Mouse (Mus musculus): ENCODE data around the gene Med12l. TPM values are rescaled to one million over a fixed set of nuclear protein-coding genes. Genes with fewer than 3 reads are reported as not detected.
A peak's percentile ranks its signal among the peaks of the same experiment; 100 is the strongest.

Gene Med12l
- polyA plus RNA-seq, 1 experiment from 2014 or later, result 4.5 TPM

- no peak for ATAC-seq
- 78% methylated on average over 5 of the region's 5 CpGs for WGBS
- Histone ChIP-seq H3K4me2 (ENCODE audit: low read length) (no peak overlapping the region), H3K4me1 (ENCODE audit: control insufficient read depth, insufficient read depth, low read length) (no peaks in the 10 kb centered on the region; the same call in 1 of the 2 replicates), H3K36me3 (ENCODE audit: control insufficient read depth, insufficient read depth, low read length) (no peaks in the 10 kb centered on the region), H3K4me3 (ENCODE audit: low read depth, low read length) (no peak overlapping the region), H3K9ac (ENCODE audit: low read depth, low read length) (no peak overlapping the region), H3K27me3 (ENCODE audit: control insufficient read depth, insufficient read depth, low read depth, low read length) (no peaks in the 10 kb centered on the region), H3K9me3 (replicated peaks; ENCODE audit: control insufficient read depth, low read length, poor library complexity, severe bottlenecking) (no peaks in the 10 kb centered on the region), H3K27ac (ENCODE audit: low read length) (no peak overlapping the region)
Measured at GRCm38 (mm10) chr3:59125022-59125421, 119.4 kb downstream of the Med12l start.

DNA sequence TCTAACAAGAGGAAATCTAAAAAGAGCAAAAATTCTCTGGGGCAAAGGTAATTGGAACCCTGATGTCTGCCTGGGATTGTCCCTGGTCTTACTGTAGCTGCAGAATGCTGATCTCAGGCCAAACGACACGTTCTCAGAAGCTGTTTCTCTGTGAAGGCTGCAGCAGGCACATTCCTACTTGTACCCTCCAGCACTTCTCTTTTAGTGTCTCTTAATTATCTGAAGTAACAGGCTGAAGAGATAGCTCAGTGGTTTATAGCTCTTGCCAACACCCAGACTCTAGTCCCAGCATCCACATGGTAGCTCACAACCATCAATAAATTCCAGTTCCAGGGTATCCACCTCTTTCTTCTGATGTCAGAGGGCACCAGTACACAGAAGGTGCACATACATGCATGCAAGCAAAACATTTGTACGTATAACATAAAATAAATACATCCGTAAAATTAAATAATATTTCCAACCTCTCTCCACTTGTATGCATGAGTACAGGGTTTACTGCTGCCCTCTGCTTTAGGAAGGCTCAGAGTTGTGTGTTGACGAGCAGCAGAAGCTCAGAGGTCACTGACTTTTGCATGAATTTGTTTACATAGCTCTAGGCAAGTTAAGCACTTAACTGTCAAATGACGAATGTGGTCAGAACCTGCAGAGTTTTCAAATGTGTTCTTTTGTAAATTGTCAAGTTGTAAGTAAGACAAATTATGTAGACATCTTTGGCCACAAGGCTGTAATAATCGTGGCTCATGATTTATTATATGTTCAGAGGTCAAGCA, 120.3 kb downstream of the Med12l start:
- no peaks in the 10 kb centered on the region for H3K36me3 ChIP-seq (ENCODE audit: control insufficient read depth, insufficient read depth, low read length)
- H3K4me2 ChIP-seq (ENCODE audit: low read length), result no peak overlapping the region
- H3K4me3 ChIP-seq (ENCODE audit: low read depth, low read length), result no peak overlapping the region
- H3K27me3 ChIP-seq (ENCODE audit: control insufficient read depth, insufficient read depth, low read depth, low read length), result no peaks in the 10 kb centered on the region
- no peak for ATAC-seq
- H3K9me3 ChIP-seq (replicated peaks; ENCODE audit: control insufficient read depth, low read length, poor library complexity, severe bottlenecking), result no peaks in the 10 kb centered on the region
- no peaks in the 10 kb centered on the region; the same call in 1 of the 2 replicates for H3K4me1 ChIP-seq (ENCODE audit: control insufficient read depth, insufficient read depth, low read length)
- no peak overlapping the region for H3K9ac ChIP-seq (ENCODE audit: low read depth, low read length)
- H3K27ac ChIP-seq (ENCODE audit: low read length), result no peak overlapping the region
- WGBS, result 71% methylated on average over 7 of the region's 7 CpGs

GRCm38 (mm10) chr3:59128681-59129080, 123.1 kb downstream of the Med12l start:
- no peaks in the 10 kb centered on the region for H3K4me1 ChIP-seq (ENCODE audit: control insufficient read depth, insufficient read depth, low read length)
- H3K36me3 ChIP-seq (ENCODE audit: control insufficient read depth, insufficient read depth, low read length), result no peaks in the 10 kb centered on the region
- H3K27ac ChIP-seq (ENCODE audit: low read length), result no peak overlapping the region
- H3K4me2 ChIP-seq (ENCODE audit: low read length), result no peak overlapping the region
- WGBS, result 80% methylated on average over 20 of the region's 20 CpGs
- no peak overlapping the region for H3K4me3 ChIP-seq (ENCODE audit: low read depth, low read length)
- no peak for ATAC-seq
- H3K9ac ChIP-seq (ENCODE audit: low read depth, low read length), result no peak overlapping the region
- H3K27me3 ChIP-seq (ENCODE audit: control insufficient read depth, insufficient read depth, low read depth, low read length), result no peaks in the 10 kb centered on the region
- no peaks in the 10 kb centered on the region for H3K9me3 ChIP-seq (replicated peaks; ENCODE audit: control insufficient read depth, low read length, poor library complexity, severe bottlenecking)

- Histone ChIP-seq H3K9ac (ENCODE audit: low read depth, low read length) (no peak overlapping the region), H3K4me1 (ENCODE audit: control insufficient read depth, insufficient read depth, low read length) (no peaks in the 10 kb centered on the region), H3K4me2 (ENCODE audit: low read length) (no peak overlapping the region), H3K27me3 (ENCODE audit: control insufficient read depth, insufficient read depth, low read depth, low read length) (no peaks in the 10 kb centered on the region), H3K4me3 (ENCODE audit: low read depth, low read length) (no peak overlapping the region), H3K36me3 (ENCODE audit: control insufficient read depth, insufficient read depth, low read length) (no peaks in the 10 kb centered on the region), H3K27ac (ENCODE audit: low read length) (no peak overlapping the region), H3K9me3 (replicated peaks; ENCODE audit: control insufficient read depth, low read length, poor library complexity, severe bottlenecking) (no peaks in the 10 kb centered on the region)
- ATAC-seq, result no peak
- WGBS, result 91% methylated on average over 3 of the region's 3 CpGs
Measured at GRCm38 (mm10) chr3:59129547-59129946, 123.9 kb downstream of the Med12l start.

- WGBS, result 62% methylated on average over 8 of the region's 8 CpGs
- Histone ChIP-seq H3K27ac (ENCODE audit: low read length) (no peak overlapping the region), H3K4me3 (ENCODE audit: low read depth, low read length) (no peak overlapping the region), H3K36me3 (ENCODE audit: control insufficient read depth, insufficient read depth, low read length) (no peaks in the 10 kb centered on the region), H3K4me2 (ENCODE audit: low read length) (no peak overlapping the region), H3K4me1 (ENCODE audit: control insufficient read depth, insufficient read depth, low read length) (no peaks in the 10 kb centered on the region), H3K9ac (ENCODE audit: low read depth, low read length) (no peak overlapping the region), H3K27me3 (ENCODE audit: control insufficient read depth, insufficient read depth, low read depth, low read length) (no peaks in the 10 kb centered on the region), H3K9me3 (replicated peaks; ENCODE audit: control insufficient read depth, low read length, poor library complexity, severe bottlenecking) (no peaks in the 10 kb centered on the region)
- no peak for ATAC-seq
Measured at GRCm38 (mm10) chr3:59130431-59130830, 124.8 kb downstream of the Med12l start.

- H3K9ac ChIP-seq (ENCODE audit: low read depth, low read length), result no peak overlapping the region
- WGBS, result 80% methylated on average over 4 of the region's 4 CpGs
- no peak for ATAC-seq
Measured at GRCm38 (mm10) chr3:59131081-59131480, 125.5 kb downstream of the Med12l start.

GRCm38 (mm10) chr3:59131966-59132365, 126.3 kb downstream of the Med12l start:
- Histone ChIP-seq H3K4me2 (ENCODE audit: low read length) (no peak overlapping the region), H3K27ac (ENCODE audit: low read length) (no peak overlapping the region), H3K9ac (ENCODE audit: low read depth, low read length) (no peak overlapping the region), H3K36me3 (ENCODE audit: control insufficient read depth, insufficient read depth, low read length) (no peaks in the 10 kb centered on the region), H3K9me3 (replicated peaks; ENCODE audit: control insufficient read depth, low read length, poor library complexity, severe bottlenecking) (no peaks in the 10 kb centered on the region), H3K4me3 (ENCODE audit: low read depth, low read length) (no peak overlapping the region), H3K27me3 (ENCODE audit: control insufficient read depth, insufficient read depth, low read depth, low read length) (no peaks in the 10 kb centered on the region), H3K4me1 (ENCODE audit: control insufficient read depth, insufficient read depth, low read length) (no peaks in the 10 kb centered on the region)
- ATAC-seq, result no peak
- WGBS, result 89% methylated on average over 4 of the region's 4 CpGs

More at GRCm38 (mm10) chr3:59131081-59131480, 125.5 kb downstream of the Med12l start:
- Histone ChIP-seq H3K9me3 (replicated peaks; ENCODE audit: control insufficient read depth, low read length, poor library complexity, severe bottlenecking) (no peaks in the 10 kb centered on the region), H3K4me1 (ENCODE audit: control insufficient read depth, insufficient read depth, low read length) (no peaks in the 10 kb centered on the region), H3K27me3 (ENCODE audit: control insufficient read depth, insufficient read depth, low read depth, low read length) (no peaks in the 10 kb centered on the region), H3K27ac (ENCODE audit: low read length) (no peak overlapping the region), H3K4me2 (ENCODE audit: low read length) (no peak overlapping the region), H3K36me3 (ENCODE audit: control insufficient read depth, insufficient read depth, low read length) (no peaks in the 10 kb centered on the region), H3K4me3 (ENCODE audit: low read depth, low read length) (no peak overlapping the region)

DNA sequence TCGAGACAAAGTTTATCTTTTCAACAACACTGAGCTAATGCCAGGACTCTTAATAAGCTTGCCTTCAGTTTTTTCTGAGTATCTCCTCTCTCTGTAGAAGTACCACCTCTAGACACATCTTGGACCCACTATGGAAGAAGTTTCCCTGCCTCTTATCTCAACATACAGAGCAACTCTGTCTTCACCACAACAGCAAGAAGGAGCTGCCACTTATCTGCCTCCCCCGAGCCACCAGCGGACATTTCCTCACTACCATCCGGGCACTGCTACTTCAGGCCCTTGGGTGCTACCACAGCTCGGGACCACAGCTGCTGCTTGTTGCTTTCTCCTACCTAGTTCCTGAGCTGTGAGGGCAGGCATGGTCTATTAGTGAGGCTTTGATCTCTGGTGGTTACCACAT, 127.6 kb downstream of the Med12l start:
- Histone ChIP-seq H3K27me3 (ENCODE audit: control insufficient read depth, insufficient read depth, low read depth, low read length) (no peaks in the 10 kb centered on the region), H3K9me3 (replicated peaks; ENCODE audit: control insufficient read depth, low read length, poor library complexity, severe bottlenecking) (no peaks in the 10 kb centered on the region), H3K4me3 (ENCODE audit: low read depth, low read length) (no peak overlapping the region), H3K4me2 (ENCODE audit: low read length) (no peak overlapping the region), H3K27ac (ENCODE audit: low read length) (no peak overlapping the region), H3K4me1 (ENCODE audit: control insufficient read depth, insufficient read depth, low read length) (no peaks in the 10 kb centered on the region), H3K36me3 (ENCODE audit: control insufficient read depth, insufficient read depth, low read length) (no peaks in the 10 kb centered on the region), H3K9ac (ENCODE audit: low read depth, low read length) (no peak overlapping the region)
- no peak for ATAC-seq
- 93% methylated on average over 5 of the region's 5 CpGs for WGBS

- Histone ChIP-seq H3K27ac (ENCODE audit: low read length) (no peak overlapping the region), H3K4me3 (ENCODE audit: low read depth, low read length) (no peak overlapping the region), H3K4me1 (ENCODE audit: control insufficient read depth, insufficient read depth, low read length) (no peaks in the 10 kb centered on the region), H3K9ac (ENCODE audit: low read depth, low read length) (no peak overlapping the region), H3K4me2 (ENCODE audit: low read length) (no peak overlapping the region), H3K9me3 (replicated peaks; ENCODE audit: control insufficient read depth, low read length, poor library complexity, severe bottlenecking) (no peaks in the 10 kb centered on the region), H3K36me3 (ENCODE audit: control insufficient read depth, insufficient read depth, low read length) (no peaks in the 10 kb centered on the region), H3K27me3 (ENCODE audit: control insufficient read depth, insufficient read depth, low read depth, low read length) (no peaks in the 10 kb centered on the region)
- WGBS, result 75% methylated on average over 5 of the region's 5 CpGs
- ATAC-seq, result peak; percentile 39; the same call in 1 of the 2 replicates
Measured at GRCm38 (mm10) chr3:59135911-59136653, 130.5 kb downstream of the Med12l start.

All from midbrain, embryonic 16.5 days (tissue).